Mouse (Mus musculus): Measurements from ENCODE around the gene Socs4.

DNA sequence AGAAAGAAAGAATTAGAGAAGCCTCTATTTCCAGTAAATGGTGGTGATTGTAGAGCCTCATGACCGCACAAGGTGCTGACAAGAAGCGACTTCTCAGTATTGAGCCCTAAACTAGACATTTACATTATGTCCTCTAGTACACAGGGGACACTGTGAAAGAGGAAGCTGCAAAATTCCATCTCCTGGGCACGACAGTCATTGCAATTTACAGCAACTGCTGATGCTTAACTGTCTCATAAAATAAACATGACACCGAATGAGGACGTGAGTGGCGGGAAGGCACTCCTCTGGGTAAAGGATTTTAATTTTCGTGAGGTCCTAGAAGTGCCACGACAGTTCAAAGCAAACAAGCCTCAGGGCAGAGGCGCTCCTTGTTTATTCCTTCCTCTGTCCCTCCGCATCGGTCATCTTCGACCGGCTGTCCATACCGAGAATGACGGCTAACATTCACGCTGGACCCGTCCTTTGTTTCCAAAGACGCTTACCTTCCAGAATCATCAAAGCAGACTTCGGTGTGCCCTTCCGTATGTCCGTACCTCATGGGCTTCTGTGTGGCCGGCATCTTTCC lies 611 bp upstream of the Socs4 start:
- TF ChIP-seq POLR2A (IDR thresholded peaks at IDR 0.05; ENCODE audit: low read depth, low read length) (no peak), CTCF (conservative IDR thresholded peaks at IDR 0.05; ENCODE audit: insufficient read depth, insufficient read length, low read depth, low read length) (no peak)

Measured in kidney, adult 2 months (tissue).